8 mouse cellular contexts compared by ENCODE assay signal in the genomic region with DNA sequence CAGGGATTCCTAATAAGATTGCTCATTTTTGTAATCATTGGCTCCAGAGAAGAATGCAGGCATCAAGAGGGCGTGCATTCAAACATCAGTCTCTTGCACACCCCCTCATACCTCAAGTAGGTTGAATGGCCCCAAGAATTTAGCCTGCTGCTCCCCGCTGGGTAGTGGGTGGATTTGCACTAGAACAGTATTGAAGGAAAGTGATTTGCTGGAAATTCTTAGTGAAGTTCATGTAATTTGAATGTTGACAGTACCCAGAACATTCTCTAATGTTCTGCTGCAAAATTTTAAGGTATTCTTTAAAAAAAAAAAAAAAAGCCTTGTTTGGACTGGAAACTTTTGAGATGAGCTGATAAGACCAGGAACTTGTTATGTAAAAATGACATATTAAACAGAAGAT. TPM values are rescaled to one million over a fixed set of nuclear protein-coding genes. Genes with fewer than 3 reads are reported as not detected.
DNase-seq lines count a peak whose midpoint lies in the region; ATAC-seq and TF ChIP-seq lines count a peak whose summit lies in the region.

No protein-coding gene starts in this region.

- no peak overlapping the region for H3K4me3 ChIP-seq in liver, adult 2 months (ENCODE audit: insufficient read depth, low read depth, low read length)
- peak overlapping the region; percentile 86 for H3K4me3 ChIP-seq in brown adipose tissue, adult 24 weeks (ENCODE audit: insufficient read depth, low read depth, low read length)
- peak overlapping the region; percentile 85; the same call in 1 of the 2 replicates for H3K4me3 ChIP-seq in intestine, embryonic 14.5 days (ENCODE audit: low read depth, low read length)
- peak overlapping the region; percentile 90 for H3K4me3 ChIP-seq in neural tube, embryonic 13.5 days

- peaks cover 12% of the 10 kb centered on the region; the same call in 1 of the 2 replicates for H3K79me2 ChIP-seq in liver, adult 2 months (ENCODE audit: control insufficient read depth, insufficient read depth, low read length)

- no peaks in the 10 kb centered on the region for H3K9me3 ChIP-seq in intestine, embryonic 14.5 days (ENCODE audit: control insufficient read depth, low read length)
- no peaks in the 10 kb centered on the region for H3K9me3 ChIP-seq in neural tube, embryonic 13.5 days

- no peaks in the 10 kb centered on the region for H3K27me3 ChIP-seq in liver, adult 2 months (ENCODE audit: control insufficient read depth, insufficient read depth, low read length)
- no peaks in the 10 kb centered on the region for H3K27me3 ChIP-seq in intestine, embryonic 14.5 days (replicated peaks; ENCODE audit: control insufficient read depth, insufficient read depth, low read length)
- peaks cover 11% of the 10 kb centered on the region; the same call in 1 of the 2 replicates for H3K27me3 ChIP-seq in neural tube, embryonic 13.5 days

- WGBS in liver, adult 2 months = 56% methylated on average over 2 of the region's 2 CpGs
- 46% methylated on average over 2 of the region's 2 CpGs for WGBS in intestine, embryonic 14.5 days
- WGBS in neural tube, embryonic 13.5 days = 39% methylated on average over 2 of the region's 2 CpGs

- DNase-seq in liver, adult 2 months (ENCODE audit: extremely low read depth, low read depth, low spot score) = no peak
- no peak for DNase-seq in liver
- no peak for DNase-seq in intestine, embryonic 14.5 days (ENCODE audit: low spot score)
- DNase-seq in spleen, adult 12 weeks (ENCODE audit: low spot score) = no peak

- no peak for TF ChIP-seq POLR2A in liver, adult 2 months (IDR thresholded peaks at IDR 0.05; ENCODE audit: extremely low read depth, insufficient read depth, low read length)

- H3K27ac ChIP-seq in liver, adult 2 months (replicated peaks; ENCODE audit: insufficient read depth, low read depth, low read length) = 0 out of 2 replicates have a peak overlapping the region, but pooled peaks have one; percentile 85
- H3K27ac ChIP-seq in brown adipose tissue, adult 24 weeks (replicated peaks; ENCODE audit: low read depth, low read length) = no peak overlapping the region
- no peak overlapping the region for H3K27ac ChIP-seq in intestine, embryonic 14.5 days (ENCODE audit: low read depth)
- no peak overlapping the region for H3K27ac ChIP-seq in neural tube, embryonic 13.5 days (replicated peaks)

- no peaks in the 10 kb centered on the region for H3K36me3 ChIP-seq in liver, adult 2 months (ENCODE audit: control insufficient read depth, insufficient read depth, low read length)
- no peaks in the 10 kb centered on the region for H3K36me3 ChIP-seq in intestine, embryonic 14.5 days (ENCODE audit: control insufficient read depth, insufficient read depth, low read length)
- no peaks in the 10 kb centered on the region for H3K36me3 ChIP-seq in neural tube, embryonic 13.5 days

- no peak for TF ChIP-seq CTCF in liver, adult 2 months (IDR thresholded peaks at IDR 0.05; ENCODE audit: low read depth, low read length)

- no peak overlapping the region for H3K9ac ChIP-seq in liver, adult 2 months (ENCODE audit: low read depth, low read length)
- H3K9ac ChIP-seq in intestine, embryonic 14.5 days (ENCODE audit: low read length) = no peak overlapping the region
- peak overlapping the region; percentile 90 for H3K9ac ChIP-seq in neural tube, embryonic 13.5 days

- no peak for ATAC-seq in intestine, embryonic 14.5 days (replicated peaks; ENCODE audit: low FRiP score, low TSS enrichment, low read depth)
- ATAC-seq in neural tube, embryonic 13.5 days (ENCODE audit: low read depth) = no peak
- ATAC-seq in activated CD4-positive, CD25-positive, alpha-beta regulatory T cell, adult 4 months = no peak
- ATAC-seq in frontal cortex, adult (ENCODE audit: low TSS enrichment) = no peak

- peaks cover 4% of the 10 kb centered on the region; the same call in 1 of the 2 replicates for H3K4me1 ChIP-seq in liver, adult 2 months (ENCODE audit: control insufficient read depth, insufficient read depth, low read length)
- no peaks in the 10 kb centered on the region; the same call in 1 of the 2 replicates for H3K4me1 ChIP-seq in brown adipose tissue, adult 24 weeks (ENCODE audit: control insufficient read depth, insufficient read depth, insufficient read length, low read length)
- H3K4me1 ChIP-seq in intestine, embryonic 14.5 days (replicated peaks; ENCODE audit: control insufficient read depth, insufficient read depth, low read length) = peaks cover 9% of the 10 kb centered on the region
- H3K4me1 ChIP-seq in neural tube, embryonic 13.5 days (replicated peaks) = peaks cover 16% of the 10 kb centered on the region

- peak overlapping the region; percentile 55 for H3K4me2 ChIP-seq in intestine, embryonic 14.5 days (ENCODE audit: low read length)
- peak overlapping the region; percentile 75 for H3K4me2 ChIP-seq in neural tube, embryonic 13.5 days

RNA-seq across cellular contexts. Expression of a gene that starts 1.2 kb away (rescaled TPM):
- total RNA-seq in liver, adult 2 months (2014; rRNA removed) = 16.5 and 17.5 TPM in 2 replicates
- 3.1 and 3.2 TPM in 2 replicates for polyA plus RNA-seq in liver, adult 2 months (2012; rRNA removed)
- 8.1 and 8.9 TPM in 2 replicates for polyA plus RNA-seq in brown adipose tissue, adult 24 weeks (2012; ENCODE audit: insufficient read depth, insufficient read length, missing spikeins)
- polyA plus RNA-seq in intestine, embryonic 14.5 days (2014; fragmentation: Nextera tagmentation; extraction: Ambion mirVana) = 13.7 and 14.8 TPM in 2 replicates
- polyA plus RNA-seq in neural tube, embryonic 13.5 days (2015; fragmentation: Nextera tagmentation; extraction: Ambion mirVana) = 15.4 and 15.5 TPM in 2 replicates
- polyA plus RNA-seq in activated CD4-positive, CD25-positive, alpha-beta regulatory T cell, adult 4 months (2017; shearing (Covaris generic)) = 10 to 100 TPM; 73.1 to 86.4 TPM

RNA-seq across cellular contexts. Expression of a gene that starts 50.9 kb away (rescaled TPM):
- 0.09 and 0.27 TPM in 2 replicates for total RNA-seq in liver, adult 2 months (2014; rRNA removed)
- polyA plus RNA-seq in liver, adult 2 months (2012; rRNA removed) = 0.09 and 0.18 TPM in 2 replicates
- 0.24 and 0.58 TPM in 2 replicates for polyA plus RNA-seq in brown adipose tissue, adult 24 weeks (2012; ENCODE audit: insufficient read depth, insufficient read length, missing spikeins)
- polyA plus RNA-seq in intestine, embryonic 14.5 days (2014; fragmentation: Nextera tagmentation; extraction: Ambion mirVana) = 0.12 and 0.22 TPM in 2 replicates
- 0.10 TPM in 1 of 2 replicates, not detected in the other for polyA plus RNA-seq in neural tube, embryonic 13.5 days (2015; fragmentation: Nextera tagmentation; extraction: Ambion mirVana)
- 1 to 10 TPM; 2.5 to 3.6 TPM for polyA plus RNA-seq in activated CD4-positive, CD25-positive, alpha-beta regulatory T cell, adult 4 months (2017; shearing (Covaris generic))
